Mouse (Mus musculus): ENCODE data around the gene Mef2d.

DNA sequence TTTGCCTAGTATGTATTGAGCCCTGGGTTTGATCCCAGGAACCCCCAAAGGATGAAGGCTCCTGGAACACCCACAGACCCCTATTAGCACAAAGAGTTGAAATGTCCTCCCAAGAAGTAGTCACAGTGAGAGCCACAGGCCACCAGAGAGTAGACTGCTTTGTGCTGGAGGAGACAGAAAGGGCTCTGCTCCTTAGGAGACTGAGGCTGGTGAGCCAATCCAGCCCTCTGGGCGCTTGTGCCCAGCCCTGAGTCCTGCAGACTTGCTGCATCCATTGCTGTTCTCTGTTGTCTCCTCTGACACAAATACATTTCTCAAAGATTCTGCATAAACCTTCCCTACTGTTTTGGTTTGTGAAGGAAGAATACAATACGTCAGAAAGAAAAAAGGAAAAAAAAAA is 68.7 kb downstream of the Mef2d start:
- TF ChIP-seq POLR2A (IDR thresholded peaks at IDR 0.05; ENCODE audit: low read depth, low read length) (no peak), CTCF (IDR thresholded peaks at IDR 0.05; ENCODE audit: extremely low read depth, insufficient read depth, insufficient read length, insufficient replicate concordance) (no peak)

Data from spleen, adult 2 months (tissue).